Mouse (Mus musculus) kidney, embryonic 15.5 days (tissue): ENCODE measurements around the gene Grid2. TPM values are rescaled to one million over a fixed set of nuclear protein-coding genes. Genes with fewer than 3 reads are reported as not detected.
"Not testable (repeated sequence)": the region's sequence is repeated elsewhere in the genome, so short reads cannot be mapped to it uniquely, and the experiment has no call there.

ENCODE experiments used
- ATAC-seq: fragments of 200-750 bp; cut with Nextera tagmentation; replicated peaks from 2 replicates; pipeline ENCODE4 v1.8.0; 2017; ENCODE audit warnings: moderate TSS enrichment; ENCODE audit not compliant: low FRiP score
- H3K27ac ChIP-seq: fragments of 300-500 bp; sonication (generic); 2 replicates; pipeline ENCODE4 v1.5.1; 2015; ENCODE audit warnings: mild to moderate bottlenecking, inconsistent platforms
- H3K27me3 ChIP-seq: fragments of 300-500 bp; sonication (generic); 2 replicates; pipeline ENCODE4 v1.6.1; 2015; ENCODE audit warnings: inconsistent platforms
- H3K36me3 ChIP-seq: fragments of 300-500 bp; sonication (generic); 2 replicates; pipeline ENCODE4 v1.6.1; 2015; ENCODE audit warnings: inconsistent platforms
- H3K4me1 ChIP-seq: fragments of 300-500 bp; sonication (generic); 2 replicates; pipeline ENCODE4 v1.6.1; 2015; ENCODE audit warnings: inconsistent platforms
- H3K4me2 ChIP-seq: fragments of 300-500 bp; sonication (generic); 2 replicates; pipeline ENCODE4 v1.6.1; 2015; ENCODE audit warnings: moderate library complexity, mild to moderate bottlenecking, inconsistent platforms
- H3K4me3 ChIP-seq: fragments of 300-500 bp; sonication (generic); replicated peaks from 2 replicates; pipeline ENCODE4 v1.5.1; 2015; ENCODE audit warnings: mild to moderate bottlenecking, inconsistent platforms
- H3K9ac ChIP-seq: fragments of 300-500 bp; sonication (generic); 2 replicates; pipeline ENCODE4 v1.6.1; 2015; ENCODE audit warnings: mild to moderate bottlenecking, inconsistent platforms
- H3K9me3 ChIP-seq: fragments of 300-500 bp; sonication (generic); replicated peaks from 2 replicates; pipeline ENCODE4 v1.6.1; 2016; ENCODE audit warnings: inconsistent platforms
- WGBS: fragments of 180-500 bp; shearing (Covaris S2); methylation state at CpG from one replicate; pipeline ENCODE4 v1.1.7; 2015; ENCODE audit warnings: mixed read lengths; 5-methylcytosine and 5-hydroxymethylcytosine counted together
- polyA plus RNA-seq: library from polyadenylated mRNA; unstranded; fragments of >200 nt; fragmentation: Nextera tagmentation; extraction: Ambion mirVana; gene quantifications from 2 replicates; pipeline ENCODE4 v1.2.1, GENCODE M21; 2015

Grid2 gene
- polyA plus RNA-seq, 1 experiment from 2014 or later, result 0.55 TPM

- Histone ChIP-seq H3K9ac (no peak overlapping the region), H3K4me3 (no peak overlapping the region), H3K36me3 (no peaks in the 10 kb centered on the region), H3K4me1 (no peaks in the 10 kb centered on the region), H3K4me2 (no peak overlapping the region), H3K27me3 (no peaks in the 10 kb centered on the region), H3K27ac (no peak overlapping the region), H3K9me3 (no peaks in the 10 kb centered on the region)
- ATAC-seq, result no peak
- 83% methylated on average over 2 of the region's 2 CpGs for WGBS
Observed at GRCm38 (mm10) chr6:63432751-63433150, 177.1 kb downstream of the Grid2 start.

- Histone ChIP-seq H3K4me2 (no peak overlapping the region), H3K4me3 (no peak overlapping the region), H3K4me1 (no peaks in the 10 kb centered on the region), H3K27me3 (no peaks in the 10 kb centered on the region), H3K36me3 (no peaks in the 10 kb centered on the region), H3K9ac (no peak overlapping the region), H3K9me3 (no peaks in the 10 kb centered on the region), H3K27ac (no peak overlapping the region)
- 79% methylated on average over 2 of the region's 2 CpGs for WGBS
- no peak for ATAC-seq
Observed at GRCm38 (mm10) chr6:63448175-63448574, 192.5 kb downstream of the Grid2 start.

GRCm38 (mm10) chr6:63482141-63482540, 226.5 kb downstream of the Grid2 start:
- Histone ChIP-seq H3K4me3 (no peak overlapping the region), H3K27me3 (no peaks in the 10 kb centered on the region), H3K4me2 (no peak overlapping the region), H3K9ac (no peak overlapping the region), H3K36me3 (no peaks in the 10 kb centered on the region), H3K9me3 (no peaks in the 10 kb centered on the region), H3K27ac (no peak overlapping the region), H3K4me1 (no peaks in the 10 kb centered on the region)
- no peak for ATAC-seq
- WGBS, result 82% methylated on average over 1 of the region's 1 CpGs

- H3K4me1 ChIP-seq, result no peaks in the 10 kb centered on the region
- no peaks in the 10 kb centered on the region for H3K36me3 ChIP-seq
- H3K27ac ChIP-seq, result no peak overlapping the region
- no peak overlapping the region for H3K4me3 ChIP-seq
- 89% methylated on average over 1 of the region's 1 CpGs for WGBS
- no peaks in the 10 kb centered on the region for H3K27me3 ChIP-seq
- no peak overlapping the region for H3K9ac ChIP-seq
- no peaks in the 10 kb centered on the region for H3K9me3 ChIP-seq
- ATAC-seq, result no peak
- H3K4me2 ChIP-seq, result no peak overlapping the region
Observed at GRCm38 (mm10) chr6:63515016-63515415, 259.3 kb downstream of the Grid2 start.

- Histone ChIP-seq H3K4me2 (no peak overlapping the region), H3K4me1 (no peaks in the 10 kb centered on the region), H3K27me3 (no peaks in the 10 kb centered on the region), H3K4me3 (no peak overlapping the region), H3K27ac (no peak overlapping the region), H3K36me3 (no peaks in the 10 kb centered on the region), H3K9me3 (no peaks in the 10 kb centered on the region), H3K9ac (no peak overlapping the region)
- 80% methylated on average over 6 of the region's 6 CpGs for WGBS
- ATAC-seq, result no peak
Observed at GRCm38 (mm10) chr6:63515957-63516356, 260.3 kb downstream of the Grid2 start.

GRCm38 (mm10) chr6:63531751-63532150, 276.1 kb downstream of the Grid2 start:
- Histone ChIP-seq H3K36me3 (no peaks in the 10 kb centered on the region), H3K9me3 (no peaks in the 10 kb centered on the region), H3K27ac (no peak overlapping the region), H3K4me3 (no peak overlapping the region), H3K4me2 (no peak overlapping the region), H3K27me3 (no peaks in the 10 kb centered on the region), H3K4me1 (no peaks in the 10 kb centered on the region), H3K9ac (no peak overlapping the region)
- WGBS, result 76% methylated on average over 2 of the region's 2 CpGs
- no peak for ATAC-seq

GRCm38 (mm10) chr6:63532901-63533300, 277.2 kb downstream of the Grid2 start:
- no peak overlapping the region for H3K4me3 ChIP-seq
- H3K36me3 ChIP-seq, result no peaks in the 10 kb centered on the region
- no peak for ATAC-seq
- H3K27ac ChIP-seq, result no peak overlapping the region
- H3K4me1 ChIP-seq, result no peaks in the 10 kb centered on the region
- H3K27me3 ChIP-seq, result no peaks in the 10 kb centered on the region
- no peaks in the 10 kb centered on the region for H3K9me3 ChIP-seq
- no peak overlapping the region for H3K4me2 ChIP-seq
- no peak overlapping the region for H3K9ac ChIP-seq

GRCm38 (mm10) chr6:63547741-63548140, 292.1 kb downstream of the Grid2 start:
- H3K27ac ChIP-seq, result no peak overlapping the region
- ATAC-seq, result no peak

GRCm38 (mm10) chr6:63568741-63569140, 313.1 kb downstream of the Grid2 start:
- not testable (repeated sequence) for H3K4me1 ChIP-seq, H3K4me2 ChIP-seq, H3K36me3 ChIP-seq, H3K9ac ChIP-seq, H3K4me3 ChIP-seq, ATAC-seq, H3K27ac ChIP-seq, H3K27me3 ChIP-seq, H3K9me3 ChIP-seq
- WGBS, result 90% methylated on average over 1 of the region's 1 CpGs

More at GRCm38 (mm10) chr6:63547741-63548140, 292.1 kb downstream of the Grid2 start:
- no peak overlapping the region for H3K9ac ChIP-seq
- no peak overlapping the region for H3K4me2 ChIP-seq
- no peaks in the 10 kb centered on the region for H3K4me1 ChIP-seq
- H3K27me3 ChIP-seq, result no peaks in the 10 kb centered on the region
- WGBS, result 71% methylated on average over 4 of the region's 4 CpGs
- no peak overlapping the region for H3K4me3 ChIP-seq
- no peaks in the 10 kb centered on the region for H3K9me3 ChIP-seq
- no peaks in the 10 kb centered on the region for H3K36me3 ChIP-seq

GRCm38 (mm10) chr6:63590681-63591080, 335.0 kb downstream of the Grid2 start:
- no peaks in the 10 kb centered on the region for H3K27me3 ChIP-seq
- no peak for ATAC-seq
- H3K27ac ChIP-seq, result no peak overlapping the region
- H3K36me3 ChIP-seq, result no peaks in the 10 kb centered on the region
- H3K4me3 ChIP-seq, result no peak overlapping the region
- no peak overlapping the region for H3K9ac ChIP-seq
- 83% methylated on average over 4 of the region's 4 CpGs for whole genome bisulfite sequencing
- H3K4me1 ChIP-seq, result no peaks in the 10 kb centered on the region
- no peaks in the 10 kb centered on the region for H3K9me3 ChIP-seq
- no peak overlapping the region for H3K4me2 ChIP-seq

- H3K4me3 ChIP-seq, result no peak overlapping the region
- H3K36me3 ChIP-seq, result no peaks in the 10 kb centered on the region
- no peak overlapping the region for H3K4me2 ChIP-seq
- H3K27me3 ChIP-seq, result no peaks in the 10 kb centered on the region
- H3K9me3 ChIP-seq, result no peaks in the 10 kb centered on the region
- ATAC-seq, result no peak
- no peak overlapping the region for H3K27ac ChIP-seq
- no peaks in the 10 kb centered on the region for H3K4me1 ChIP-seq
- WGBS, result 24% methylated on average over 2 of the region's 2 CpGs
- H3K9ac ChIP-seq, result no peak overlapping the region
Observed at GRCm38 (mm10) chr6:63609570-63609969, 353.9 kb downstream of the Grid2 start.

- 90% methylated on average over 3 of the region's 3 CpGs for WGBS
- no peak overlapping the region for H3K4me2 ChIP-seq
- no peaks in the 10 kb centered on the region for H3K9me3 ChIP-seq
- no peaks in the 10 kb centered on the region for H3K36me3 ChIP-seq
- H3K4me3 ChIP-seq, result no peak overlapping the region
- ATAC-seq, result no peak
- no peak overlapping the region for H3K27ac ChIP-seq
- no peaks in the 10 kb centered on the region for H3K4me1 ChIP-seq
- H3K9ac ChIP-seq, result no peak overlapping the region
- no peaks in the 10 kb centered on the region for H3K27me3 ChIP-seq
Observed at GRCm38 (mm10) chr6:63635970-63636369, 380.3 kb downstream of the Grid2 start.

GRCm38 (mm10) chr6:63659423-63659822, 403.7 kb downstream of the Grid2 start:
- Histone ChIP-seq H3K4me1 (no peaks in the 10 kb centered on the region), H3K4me2 (no peak overlapping the region), H3K9me3 (no peaks in the 10 kb centered on the region), H3K9ac (no peak overlapping the region), H3K27ac (no peak overlapping the region), H3K36me3 (no peaks in the 10 kb centered on the region), H3K4me3 (no peak overlapping the region), H3K27me3 (no peaks in the 10 kb centered on the region)
- no peak for ATAC-seq
- 75% methylated on average over 3 of the region's 3 CpGs for WGBS
